Mouse (Mus musculus) B cell, adult 62 days (primary cell): ENCODE data around the gene Gm21863. TPM values are rescaled to one million over a fixed set of nuclear protein-coding genes. Genes with fewer than 3 reads are reported as not detected.

Experiments used
- total RNA-seq: library from RNA; stranded (reverse); gene quantifications from 4 replicates; pipeline ENCODE4 v1.2.4, GENCODE M21; 2023

Gm21863 gene
- not detected in 4 replicates for total RNA-seq

DNA sequence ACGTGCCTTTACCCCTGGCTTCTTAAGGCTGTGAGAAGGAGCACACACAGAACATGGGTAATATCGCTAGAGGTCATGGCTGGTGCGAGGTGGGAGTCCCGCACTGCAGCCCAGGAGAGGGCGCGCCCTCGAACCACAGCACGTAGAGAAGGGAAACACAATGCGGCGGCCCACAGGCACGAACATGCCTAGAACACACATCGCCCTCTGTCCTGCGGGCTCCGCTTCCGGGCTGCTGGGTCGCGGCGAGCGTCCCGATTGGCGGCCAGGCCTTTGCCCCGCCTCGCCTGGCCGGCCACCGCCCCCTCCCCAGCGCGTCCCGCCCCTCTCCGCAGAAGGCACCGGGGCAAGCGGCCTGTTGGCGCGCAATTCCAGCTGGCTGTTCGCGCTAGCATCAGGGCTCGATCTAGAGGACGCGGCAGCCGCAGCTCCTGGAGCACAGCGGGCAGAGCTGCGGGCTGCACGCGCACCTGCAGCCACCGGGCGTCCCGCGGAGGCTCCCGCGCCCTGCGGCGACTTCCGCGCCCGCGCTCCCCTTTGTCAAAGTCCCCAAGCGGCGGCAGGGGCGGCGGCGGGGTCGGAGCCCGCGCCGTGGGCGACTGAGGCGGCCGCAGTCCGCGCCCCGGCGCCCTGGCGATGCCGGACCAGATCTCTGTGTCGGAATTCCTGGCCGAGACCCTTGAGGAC lies at the start of gene Gm21863:
Gene Gm21863, plus strand, starts transcription at position 637 of the 687 bp plus-strand sequence.

